Mouse (Mus musculus): ENCODE measurements around the gene Gm20696.
A peak's percentile ranks its signal among the peaks of the same experiment; 100 is the strongest.

- peak; percentile 62 for TF ChIP-seq CTCF (IDR thresholded peaks at IDR 0.05; ENCODE audit: low read depth)
- no peak for TF ChIP-seq EP300 (optimal IDR thresholded peaks at IDR 0.05)
Measured at GRCm38 (mm10) chr6:99251924-99252323, 414.7 kb downstream of the Gm20696 start.
